Mouse (Mus musculus) lung, postnatal 0 days (tissue): ENCODE data around the gene Pdp2.

ENCODE experiments used
- CTCF ChIP-seq: IDR thresholded peaks from 2 replicates; pipeline ENCODE4 v1.5.1; 2016; ENCODE audit warnings: antibody characterized with exemption, mild to moderate bottlenecking
- EP300 ChIP-seq: IDR thresholded peaks from 2 replicates; pipeline ENCODE4 v1.6.1; 2016; ENCODE audit warnings: antibody characterized with exemption, mild to moderate bottlenecking, control low read depth

GRCm38 (mm10) chr8:104541515-104541880 is 49.8 kb upstream of the Pdp2 start:
- TF ChIP-seq CTCF: no peak
- no peak for TF ChIP-seq EP300
